Mouse (Mus musculus) MEL-GATA-1-ER (cell line): ENCODE results near the gene Sarm1.

Source experiments
- DNase-seq: peaks from one replicate; pipeline ENCODE4 v3.0.0-alpha.2; 2012; ENCODE audit warnings: low read depth; ENCODE audit errors: extremely low read depth

Sarm1 gene

GRCm38 (mm10) chr11:78463286-78464036 is 34.1 kb downstream of the Sarm1 start:
- peak; percentile 41 for DNase-seq

- DNase-seq = no peak
Observed at GRCm38 (mm10) chr11:78462669-78463068, 34.9 kb downstream of the Sarm1 start.

GRCm38 (mm10) chr11:78461894-78462293 is 35.7 kb downstream of the Sarm1 start:
- DNase-seq = no peak

GRCm38 (mm10) chr11:78458740-78459139 is 38.8 kb downstream of the Sarm1 start:
- DNase-seq = no peak

- DNase-seq = peak; percentile 62
Observed at GRCm38 (mm10) chr11:78455308-78455707, 42.2 kb downstream of the Sarm1 start.

- DNase-seq = no peak
Observed at GRCm38 (mm10) chr11:78454276-78454675, 43.3 kb downstream of the Sarm1 start.

- no peak for DNase-seq
Observed at GRCm38 (mm10) chr11:78453675-78454074, 43.9 kb downstream of the Sarm1 start.

- DNase-seq = no peak
Observed at GRCm38 (mm10) chr11:78450337-78450736, 47.2 kb downstream of the Sarm1 start.

GRCm38 (mm10) chr11:78448242-78448641 is 49.3 kb downstream of the Sarm1 start:
- DNase-seq = no peak

- no peak for DNase-seq
Observed at GRCm38 (mm10) chr11:78447168-78447567, 50.4 kb downstream of the Sarm1 start.

GRCm38 (mm10) chr11:78443115-78443514 is 54.4 kb downstream of the Sarm1 start:
- DNase-seq = no peak

GRCm38 (mm10) chr11:78438399-78438930 is 59.1 kb downstream of the Sarm1 start:
- DNase-seq = no peak

GRCm38 (mm10) chr11:78437182-78437581 is 60.4 kb downstream of the Sarm1 start:
- DNase-seq = no peak

- peak; percentile 39 for DNase-seq
Observed at GRCm38 (mm10) chr11:78435776-78436349, 61.7 kb downstream of the Sarm1 start.

GRCm38 (mm10) chr11:78434052-78434451 is 63.5 kb downstream of the Sarm1 start:
- DNase-seq = no peak

- no peak for DNase-seq
Observed at GRCm38 (mm10) chr11:78431176-78431575, 66.4 kb downstream of the Sarm1 start.

GRCm38 (mm10) chr11:78430195-78430878 is 67.2 kb downstream of the Sarm1 start:
- DNase-seq = no peak

GRCm38 (mm10) chr11:78428309-78428708 is 69.2 kb downstream of the Sarm1 start:
- DNase-seq = no peak

- no peak for DNase-seq
Observed at GRCm38 (mm10) chr11:78427655-78428054, 69.9 kb downstream of the Sarm1 start.

- no peak for DNase-seq
Observed at GRCm38 (mm10) chr11:78425572-78425971, 72.0 kb downstream of the Sarm1 start.

GRCm38 (mm10) chr11:78424352-78424751 is 73.2 kb downstream of the Sarm1 start:
- DNase-seq = no peak
